Mouse (Mus musculus): ENCODE measurements around the gene Idh3b.

Idh3b gene

DNA sequence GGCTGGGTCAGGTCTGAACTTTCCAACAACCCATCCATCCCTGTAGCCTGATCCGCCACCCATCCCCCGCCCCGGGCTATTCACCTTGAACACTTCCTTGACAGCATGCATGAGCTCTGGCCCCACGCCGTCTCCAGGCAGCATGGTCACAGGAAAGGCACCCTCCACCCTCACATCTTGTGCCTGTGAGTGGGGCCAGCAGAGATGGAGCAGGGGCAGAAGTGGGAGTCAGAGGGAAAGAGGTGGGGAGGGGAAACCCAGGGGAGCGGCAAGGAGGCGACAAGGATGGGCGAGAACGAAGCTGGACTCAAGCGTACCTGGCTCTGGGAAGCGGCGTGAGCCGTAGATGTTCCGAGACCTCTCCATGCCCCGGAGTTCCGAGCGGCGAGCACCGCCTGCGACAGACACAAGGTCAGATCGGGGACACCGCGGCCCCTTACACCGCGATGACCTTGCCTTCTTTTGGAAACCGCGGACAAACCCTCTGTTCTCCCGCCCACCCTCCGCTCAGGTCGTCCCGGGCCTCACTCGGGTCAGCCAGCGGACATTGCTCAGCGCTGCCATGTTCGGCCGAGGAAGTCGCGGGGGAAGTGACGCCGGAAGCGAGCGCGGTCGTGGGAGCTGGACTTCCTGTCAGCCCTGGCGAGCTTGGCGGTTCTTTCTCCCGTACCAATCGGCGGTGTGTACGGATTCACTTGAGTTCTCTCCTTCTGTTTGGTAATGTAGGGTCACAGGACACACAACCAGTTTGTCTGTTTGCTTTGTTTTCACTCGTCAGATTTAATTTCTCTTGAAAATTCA, at the start of gene Idh3b:
TSS of gene Idh3b (minus strand) at position 694 of the 801 bp plus-strand sequence.
- DNase-seq (ENCODE audit: low read depth, low spot score) = peak; percentile 91

- no peak for DNase-seq (ENCODE audit: low read depth, low spot score)
These were observed 45.2 kb upstream of the Idh3b start for GRCm38 (mm10) chr2:130329502-130329901.

DNA sequence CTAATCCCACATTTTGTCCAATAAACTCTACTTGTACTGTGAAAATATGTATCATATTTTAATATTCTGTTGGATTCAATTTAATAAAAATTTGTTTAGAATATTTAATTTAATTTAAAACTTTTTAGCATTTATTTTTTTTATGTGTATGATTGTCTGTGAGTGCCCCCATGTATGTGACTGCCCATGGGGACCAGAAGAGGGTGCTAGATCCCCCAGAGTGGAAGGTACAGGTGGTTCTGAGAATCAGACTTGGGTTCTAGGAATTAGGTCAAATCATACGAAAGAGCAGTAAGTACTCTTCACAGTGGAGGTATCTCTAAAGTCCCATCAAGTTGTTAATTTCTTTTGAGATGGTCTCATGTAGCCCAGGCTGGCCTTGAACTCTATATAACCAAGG, 42.7 kb upstream of the Idh3b start:
- no peak for DNase-seq (ENCODE audit: low read depth, low spot score)

GRCm38 (mm10) chr2:130303014-130303413, 18.7 kb upstream of the Idh3b start:
- no peak for DNase-seq (ENCODE audit: low read depth, low spot score)

DNA sequence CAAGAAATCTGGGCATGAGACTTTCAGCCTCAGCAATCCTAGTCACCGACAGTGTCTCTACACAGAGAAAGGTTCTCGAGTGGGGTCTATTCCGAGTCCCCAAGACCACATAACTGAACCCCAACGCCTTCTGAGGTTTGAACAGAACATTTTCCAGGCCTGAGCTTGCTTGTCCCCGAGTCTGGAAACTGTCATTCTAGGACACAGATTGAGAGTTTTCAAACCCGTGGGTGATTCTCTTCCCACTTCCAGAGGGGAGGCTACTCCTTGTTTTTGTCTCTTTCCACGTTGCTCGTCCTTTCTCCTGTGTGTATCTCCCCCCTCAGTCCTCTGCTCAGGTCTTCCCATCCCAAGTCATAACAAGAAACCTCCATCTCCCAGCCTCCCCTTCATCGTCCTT, 13.2 kb upstream of the Idh3b start:
- no peak for DNase-seq (ENCODE audit: low read depth, low spot score)

GRCm38 (mm10) chr2:130296134-130296745, 11.9 kb upstream of the Idh3b start:
- DNase-seq (ENCODE audit: low read depth, low spot score) = no peak

- no peak for DNase-seq (ENCODE audit: low read depth, low spot score)
These were observed 11.2 kb upstream of the Idh3b start for GRCm38 (mm10) chr2:130295331-130296133.

DNA sequence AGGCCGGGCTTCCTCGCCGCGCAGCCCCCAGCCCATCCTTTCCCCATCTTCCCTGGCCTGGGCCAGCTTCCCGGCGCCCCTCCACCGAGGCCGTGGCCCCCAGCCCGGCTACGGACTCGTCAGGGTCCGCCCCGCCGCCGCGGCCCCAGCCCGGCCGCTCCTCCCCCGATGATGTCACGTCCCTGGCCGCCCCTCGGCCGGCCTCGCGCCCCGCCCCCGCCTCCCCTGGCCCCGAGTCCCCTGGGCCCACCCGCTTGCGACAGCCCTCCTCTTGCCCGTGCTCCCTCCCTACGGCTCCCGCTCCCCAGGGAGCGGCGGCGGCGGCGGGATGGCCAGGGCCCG, 10.6 kb upstream of the Idh3b start, which contains the start of gene Ebf4:
TSS of gene Ebf4 (plus strand) at position 234 of the 342 bp plus-strand sequence.
- DNase-seq (ENCODE audit: low read depth, low spot score) = no peak

- DNase-seq (ENCODE audit: low read depth, low spot score) = no peak
These were observed 10.0 kb upstream of the Idh3b start for GRCm38 (mm10) chr2:130294218-130294935.

DNA sequence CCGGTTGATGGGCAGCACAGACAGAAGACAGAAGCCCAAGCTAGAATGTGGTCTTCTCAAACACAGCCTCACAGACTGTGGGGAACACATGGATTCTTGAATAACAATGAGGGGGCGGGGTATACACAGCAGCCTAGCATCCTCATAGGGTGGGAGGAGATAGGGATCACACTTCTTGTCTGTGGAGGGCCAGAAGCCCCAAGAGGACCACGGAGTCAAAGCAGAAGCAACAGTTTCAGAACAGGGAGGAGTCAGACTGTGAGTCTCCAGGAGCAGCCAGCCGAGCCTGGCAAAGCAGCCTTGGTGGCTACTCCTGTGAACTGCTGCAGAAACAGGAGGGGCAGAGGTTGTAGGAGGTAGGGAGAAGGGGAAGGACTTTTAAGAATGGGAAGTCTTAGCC, 9.1 kb upstream of the Idh3b start:
- no peak for DNase-seq (ENCODE audit: low read depth, low spot score)

DNA sequence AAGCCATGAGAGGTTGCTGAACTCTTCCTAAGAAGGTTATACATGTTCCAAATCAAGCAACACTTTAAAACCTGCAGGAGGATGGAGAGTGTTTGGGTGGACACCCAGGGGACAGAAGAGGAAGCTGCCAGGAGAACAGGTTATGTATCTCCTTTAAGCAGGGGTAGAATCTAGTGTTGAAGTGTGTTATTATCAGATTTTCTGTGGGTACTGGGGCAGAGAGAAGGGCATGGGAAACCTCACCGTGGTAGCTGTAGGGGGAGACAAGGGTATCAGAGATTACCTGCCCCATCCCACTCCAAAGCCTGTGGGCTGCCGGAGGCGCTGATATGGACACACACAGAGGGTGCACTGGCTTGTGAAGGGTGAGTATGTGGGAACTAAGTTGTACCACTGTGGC, 8.7 kb upstream of the Idh3b start:
- DNase-seq (ENCODE audit: low read depth, low spot score) = no peak

GRCm38 (mm10) chr2:130291434-130291833, 7.1 kb upstream of the Idh3b start:
- DNase-seq (ENCODE audit: low read depth, low spot score) = peak; percentile 86

GRCm38 (mm10) chr2:130289086-130289485, 4.7 kb upstream of the Idh3b start:
- no peak for DNase-seq (ENCODE audit: low read depth, low spot score)

DNA sequence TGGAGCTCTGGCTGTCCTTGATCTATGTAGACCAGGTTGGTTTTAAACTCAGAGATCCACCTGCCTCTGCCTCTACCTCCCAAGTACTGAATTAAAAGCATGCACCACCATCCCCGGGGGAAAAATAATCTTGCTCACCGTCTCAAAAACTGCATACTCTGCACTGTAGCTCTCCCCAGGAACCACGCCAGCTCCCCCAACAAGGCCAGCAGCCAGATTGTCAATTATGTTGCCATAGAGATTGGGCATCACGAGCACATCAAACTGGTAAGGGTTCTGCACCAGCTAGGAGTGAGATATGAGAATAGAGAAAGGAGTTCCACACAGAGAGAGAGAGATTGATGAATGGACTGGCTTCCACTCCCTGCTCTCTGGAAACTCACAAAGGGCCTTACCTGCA, 3.5 kb downstream of the Idh3b start:
- peak; percentile 40 for DNase-seq (ENCODE audit: low read depth, low spot score)

DNA sequence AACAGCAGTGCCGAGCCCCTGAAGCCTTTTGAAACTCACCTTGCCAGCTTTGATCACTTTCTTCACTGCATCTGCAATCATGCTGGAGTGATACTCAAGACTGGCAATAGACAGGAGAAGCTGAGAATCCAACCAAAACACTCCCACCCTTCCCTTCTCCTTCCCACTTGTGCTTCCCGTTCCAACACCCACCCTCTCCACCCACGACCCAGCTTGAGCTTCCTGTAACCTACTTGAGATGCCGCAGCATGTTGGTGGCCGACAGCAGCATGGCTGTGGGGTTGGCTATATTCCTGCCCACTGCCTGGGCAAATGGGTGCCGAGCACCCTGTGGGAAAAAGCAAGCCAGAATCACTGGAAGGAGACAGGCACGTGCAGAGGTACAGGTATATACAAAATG, 4.1 kb downstream of the Idh3b start:
- DNase-seq (ENCODE audit: low read depth, low spot score) = no peak

DNA sequence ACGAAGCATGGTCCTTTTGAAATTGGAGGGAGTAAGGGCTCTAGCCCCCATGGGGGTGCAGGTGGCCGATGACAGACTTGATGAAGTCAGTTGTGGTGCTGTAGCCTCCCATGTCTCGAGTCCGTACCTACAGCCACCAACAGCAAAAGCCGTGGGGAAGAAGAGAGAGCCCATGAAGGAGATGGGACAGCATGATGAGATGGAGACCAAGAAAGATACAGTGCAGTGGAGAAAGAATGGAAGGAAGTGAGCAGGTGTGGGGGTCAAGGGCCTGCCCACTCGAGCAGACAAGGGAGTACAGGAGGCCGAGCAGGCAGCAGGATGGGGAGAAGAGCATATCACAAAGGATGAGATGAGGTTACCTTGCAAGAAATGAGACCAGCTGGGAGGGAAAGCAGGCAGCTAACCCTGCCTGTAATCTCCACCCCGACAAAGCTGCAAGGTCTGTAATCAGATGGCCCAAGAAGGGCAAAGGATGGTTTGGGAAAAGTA, 4.7 kb downstream of the Idh3b start:
- DNase-seq (ENCODE audit: low read depth, low spot score) = peak; percentile 19

GRCm38 (mm10) chr2:130275649-130276048, 8.7 kb downstream of the Idh3b start:
- peak; percentile 93 for DNase-seq (ENCODE audit: low read depth, low spot score)

DNA sequence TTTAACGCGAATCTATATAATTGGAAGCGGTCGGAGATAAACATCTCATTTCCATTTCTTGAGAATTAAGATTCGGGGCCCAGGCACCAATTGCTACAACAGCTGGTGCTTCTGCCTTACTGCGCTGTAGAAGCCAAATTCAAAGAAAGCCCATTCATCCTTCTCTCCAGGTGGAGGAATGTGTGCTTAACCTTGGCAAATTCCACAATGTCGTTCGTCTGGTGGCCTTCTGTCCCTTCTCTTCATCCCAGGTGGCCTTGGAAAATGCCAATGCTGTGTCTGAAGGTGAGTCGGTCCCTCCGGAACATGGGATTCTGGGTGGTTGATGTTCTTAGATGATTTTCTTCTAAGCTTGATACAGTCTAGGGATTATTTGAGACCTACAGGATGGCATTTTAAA, 9.5 kb downstream of the Idh3b start:
- no peak for DNase-seq (ENCODE audit: low read depth, low spot score)

GRCm38 (mm10) chr2:130274149-130274861, 10.0 kb downstream of the Idh3b start, which contains the start of gene Nop56:
Nop56 (plus strand) TSS chr2:130274430.
- DNase-seq (ENCODE audit: low read depth, low spot score) = peak; percentile 97

DNA sequence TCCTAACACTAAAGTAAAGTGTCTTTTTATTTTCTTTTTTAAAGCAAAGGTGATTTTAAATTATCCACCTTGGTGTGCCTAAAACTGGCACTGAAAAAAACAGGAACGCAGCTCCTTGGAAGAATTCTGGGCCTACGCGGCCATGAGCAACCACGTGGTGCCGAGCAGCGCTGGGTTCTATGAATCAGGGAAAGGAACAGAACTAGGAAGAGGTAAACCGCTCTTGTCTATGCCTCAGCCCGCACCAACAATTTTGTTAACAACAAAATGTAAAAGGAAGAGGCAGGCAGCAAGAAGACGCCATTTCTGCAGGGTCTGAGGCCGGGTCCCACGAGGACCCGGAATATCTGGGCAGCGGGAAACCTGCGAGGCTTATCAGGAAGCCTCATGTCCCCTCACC, 10.6 kb downstream of the Idh3b start:
- peak; percentile 54 for DNase-seq (ENCODE audit: low read depth, low spot score)

GRCm38 (mm10) chr2:130268074-130268473, 16.3 kb downstream of the Idh3b start:
- no peak for DNase-seq (ENCODE audit: low read depth, low spot score)

Data from 3T3-L1 (cell line).